Mouse (Mus musculus) MEL (cell line): ENCODE results near the gene Rhox4f.
"Not testable (repeated sequence)": the region's sequence is repeated elsewhere in the genome, so short reads cannot be mapped to it uniquely, and the experiment has no call there.

Source experiments
- BHLHE40 ChIP-seq: IDR thresholded peaks from 2 replicates; pipeline ENCODE4 v1.6.1; 2012; ENCODE audit warnings: low read depth, mild to moderate bottlenecking, inconsistent platforms, low read length, improper control_type of control experiment, borderline replicate concordance
- CTCF ChIP-seq, 3 experiments: IDR thresholded peaks in 2 of 3; conservative IDR thresholded peaks in 1 of 3; 2 replicates each; pipeline ENCODE4 v1.5.1; 2011 to 2012; ENCODE audit warnings: low read length in 3 of 3, low read depth in 2 of 3, mild to moderate bottlenecking in 2 of 3, improper control_type of control experiment in 1 of 3, inconsistent platforms in 1 of 3, mixed read lengths in 1 of 3, moderate library complexity in 1 of 3; ENCODE audit not compliant: control insufficient read depth in 1 of 3, insufficient read depth in 1 of 3, poor library complexity in 1 of 3, severe bottlenecking in 1 of 3
- E2F4 ChIP-seq: IDR thresholded peaks from 2 replicates; pipeline ENCODE4 v1.6.1; 2011; ENCODE audit warnings: low read depth, low read length, improper control_type of control experiment, borderline replicate concordance
- ELF1 ChIP-seq: IDR thresholded peaks from 2 replicates; pipeline ENCODE4 v1.6.1; 2014; ENCODE audit warnings: low read depth, mild to moderate bottlenecking, inconsistent platforms, low read length, improper control_type of control experiment, moderate library complexity
- GATA1 ChIP-seq: IDR thresholded peaks from 2 replicates; pipeline ENCODE4 v1.6.1; 2011; ENCODE audit warnings: low read depth, low read length, improper control_type of control experiment
- MAFK ChIP-seq: IDR thresholded peaks from 2 replicates; pipeline ENCODE4 v1.6.1; 2011; ENCODE audit warnings: low read depth, mild to moderate bottlenecking, low read length, improper control_type of control experiment, borderline replicate concordance
- POLR2A ChIP-seq, 2 experiments: IDR thresholded peaks; 2 replicates each; pipeline ENCODE4 v1.6.1; 2011 to 2012; ENCODE audit warnings: low read length in 2 of 2, mild to moderate bottlenecking in 2 of 2, control low read depth in 1 of 2, improper control_type of control experiment in 1 of 2, low read depth in 1 of 2, moderate library complexity in 1 of 2; ENCODE audit not compliant: control insufficient read depth in 1 of 2, insufficient read depth in 1 of 2, poor library complexity in 1 of 2
- POLR2AphosphoS2 ChIP-seq: IDR thresholded peaks from 2 replicates; pipeline ENCODE4 v1.6.1; 2011; ENCODE audit warnings: low read length, improper control_type of control experiment
- USF2 ChIP-seq, 2 experiments: IDR thresholded peaks; 2 replicates each; pipeline ENCODE4 v1.6.1; 2011 to 2012; ENCODE audit warnings: improper control_type of control experiment in 2 of 2, low read length in 2 of 2, borderline replicate concordance in 1 of 2, inconsistent platforms in 1 of 2, low read depth in 1 of 2, mild to moderate bottlenecking in 1 of 2; ENCODE audit not compliant: insufficient read depth in 1 of 2

GRCm38 (mm10) chrX:37557112-37557511 lies 50.4 kb downstream of the Rhox4f start, which contains the start of gene Rhox4e:
- not testable (repeated sequence) for TF ChIP-seq POLR2AphosphoS2; CTCF (IDR thresholded peaks at IDR 0.05 in 2 of 3, conservative IDR thresholded peaks at IDR 0.05 in 1 of 3; ENCODE audit: control insufficient read depth in 1 of 3, insufficient read depth in 1 of 3, low read depth in 2 of 3, low read length in 3 of 3, poor library complexity in 1 of 3, severe bottlenecking in 1 of 3); POLR2A (IDR thresholded peaks at IDR 0.05; ENCODE audit: control insufficient read depth in 1 of 2, insufficient read depth in 1 of 2, low read depth in 1 of 2, low read length in 2 of 2, poor library complexity in 1 of 2); ELF1; GATA1; MAFK; USF2 (IDR thresholded peaks at IDR 0.05; ENCODE audit: borderline replicate concordance in 1 of 2, insufficient read depth in 1 of 2, low read depth in 1 of 2, low read length in 2 of 2); BHLHE40; E2F4
